Mouse (Mus musculus) liver, postnatal 0 days (tissue): ENCODE results near the gene Flrt1.

Experiments
- CTCF ChIP-seq: sonication (generic); IDR thresholded peaks from 2 replicates; pipeline ENCODE4 v1.5.1; 2016; ENCODE audit warnings: antibody characterized with exemption, low read depth
- EP300 ChIP-seq: IDR thresholded peaks from 2 replicates; pipeline ENCODE4 v1.6.1; 2016; ENCODE audit warnings: antibody characterized with exemption, low read depth, mild to moderate bottlenecking

- no peak for TF ChIP-seq CTCF
- no peak for TF ChIP-seq EP300
These were observed 40.8 kb upstream of the Flrt1 start for GRCm38 (mm10) chr19:7146376-7146775.
